ENCODE assay signal across 8 mouse cellular contexts in genomic region chr4:149047360-149047759, GRCm38 (mm10). TPM values are rescaled to one million over a fixed set of nuclear protein-coding genes. Genes with fewer than 3 reads are reported as not detected.
A peak's percentile ranks its signal among the peaks of the same experiment; 100 is the strongest.
DNase-seq lines count a peak whose midpoint lies in the region; ATAC-seq and TF ChIP-seq lines count a peak whose summit lies in the region.
"Had no signal": no experiment of that assay in that cellular context is flagged by ENCODE, and none has a peak within 500 bp of the region (broad histone marks: within the 10 kb centered on the region; RNA-seq: fewer than 3 reads in every experiment).

No protein-coding gene starts in this region.

- TF ChIP-seq EP300 in liver, embryonic 14.5 days (IDR thresholded peaks at IDR 0.05; ENCODE audit: low read depth), result no peak

- no peak overlapping the region for H3K9ac ChIP-seq in hindbrain, embryonic 16.5 days (ENCODE audit: low read depth, low read length)
- no peak overlapping the region for H3K9ac ChIP-seq in liver, embryonic 14.5 days (replicated peaks)
- no peak overlapping the region for H3K9ac ChIP-seq in neural tube, embryonic 11.5 days (ENCODE audit: low read length)
- H3K9ac ChIP-seq: embryonic facial prominence, embryonic 12.5 days had no signal

- H3K4me3 ChIP-seq in E14TG2a.4 (replicated peaks; ENCODE audit: low read length), result 0 out of 2 replicates have a peak overlapping the region, but pooled peaks have one; percentile 5
- H3K4me3 ChIP-seq in hindbrain, embryonic 16.5 days (ENCODE audit: low read length), result no peak overlapping the region
- H3K4me3 ChIP-seq in liver, embryonic 14.5 days (ENCODE audit: insufficient read depth in 1 of 2, low read depth in 2 of 2, low read length in 2 of 2), result no peak overlapping the region
- no peak overlapping the region for H3K4me3 ChIP-seq in neural tube, embryonic 11.5 days (ENCODE audit: low read depth, low read length)
- H3K4me3 ChIP-seq: embryonic facial prominence, embryonic 12.5 days had no signal

- ATAC-seq in hindbrain, embryonic 16.5 days, result peak; percentile 46; the same call in 1 of the 2 replicates
- ATAC-seq in liver, embryonic 14.5 days (ENCODE audit: insufficient read depth), result no peak
- ATAC-seq in neural tube, embryonic 11.5 days (ENCODE audit: insufficient read depth, low FRiP score, low TSS enrichment), result no peak

- peaks cover under 1% of the 10 kb centered on the region; the same call in 1 of the 2 replicates for H3K36me3 ChIP-seq in E14TG2a.4 (ENCODE audit: insufficient read depth, low read length)
- H3K36me3 ChIP-seq in hindbrain, embryonic 16.5 days (ENCODE audit: control insufficient read depth, insufficient read depth, low read length), result no peaks in the 10 kb centered on the region
- H3K36me3 ChIP-seq in liver, embryonic 14.5 days (replicated peaks; ENCODE audit: control insufficient read depth, insufficient read depth, low read depth), result no peaks in the 10 kb centered on the region
- H3K36me3 ChIP-seq in neural tube, embryonic 11.5 days (ENCODE audit: control insufficient read depth, insufficient read depth, low read length), result no peaks in the 10 kb centered on the region
- H3K36me3 ChIP-seq: embryonic facial prominence, embryonic 12.5 days had no signal

- peak; percentile 87 to 91 for DNase-seq in adrenal gland, adult (ENCODE audit: inconsistent age in 2 of 2, low spot score in 1 of 2)
- peak; percentile 42 for DNase-seq in gastrocnemius, postnatal 10 days
- peak in 1 of 3 experiments; percentile 20 for DNase-seq in liver, embryonic 14.5 days (ENCODE audit: low read depth in 3 of 3, low spot score in 3 of 3)
- peak; percentile 68 for DNase-seq in neural tube, embryonic 11.5 days (ENCODE audit: low spot score)
- DNase-seq in cerebellum, adult 18-20 months, result no peak

- no peak overlapping the region for H3K27ac ChIP-seq in hindbrain, embryonic 16.5 days (ENCODE audit: low read depth, low read length)
- no peak overlapping the region for H3K27ac ChIP-seq in liver, embryonic 14.5 days
- H3K27ac ChIP-seq in neural tube, embryonic 11.5 days (ENCODE audit: low read depth, low read length), result no peak overlapping the region
- H3K27ac ChIP-seq: embryonic facial prominence, embryonic 12.5 days had no signal

- peak; percentile 24 for TF ChIP-seq CTCF in E14TG2a.4 (conservative IDR thresholded peaks at IDR 0.05; ENCODE audit: low read length)
- TF ChIP-seq CTCF in liver, embryonic 14.5 days (IDR thresholded peaks at IDR 0.05; ENCODE audit: low read depth), result peak; percentile 71

- peaks cover 63% of the 10 kb centered on the region for H3K4me1 ChIP-seq in E14TG2a.4 (replicated peaks; ENCODE audit: low read depth, low read length)
- peaks cover 18% of the 10 kb centered on the region for H3K4me1 ChIP-seq in hindbrain, embryonic 16.5 days (ENCODE audit: control insufficient read depth, insufficient read depth, low read depth, low read length)
- peaks cover 0 to 20% of the 10 kb centered on the region in 2 experiments; a peak in 2 of 4 replicates for H3K4me1 ChIP-seq in liver, embryonic 14.5 days (replicated peaks; ENCODE audit: control insufficient read depth in 2 of 2, insufficient read depth in 2 of 2, low read length in 1 of 2)
- peaks cover 21% of the 10 kb centered on the region for H3K4me1 ChIP-seq in neural tube, embryonic 11.5 days (ENCODE audit: control insufficient read depth, insufficient read depth, low read length)

- H3K4me2 ChIP-seq in hindbrain, embryonic 16.5 days (ENCODE audit: low read length), result no peak overlapping the region
- no peak overlapping the region for H3K4me2 ChIP-seq in liver, embryonic 14.5 days (ENCODE audit: low read depth)
- H3K4me2 ChIP-seq in neural tube, embryonic 11.5 days (ENCODE audit: low read depth), result no peak overlapping the region; the same call in 1 of the 2 replicates
- H3K4me2 ChIP-seq: embryonic facial prominence, embryonic 12.5 days had no signal

- H3K27me3 ChIP-seq in E14TG2a.4 (ENCODE audit: insufficient read depth, low read length), result no peaks in the 10 kb centered on the region
- H3K27me3 ChIP-seq in hindbrain, embryonic 16.5 days (replicated peaks; ENCODE audit: control insufficient read depth, insufficient read depth, low read length), result no peaks in the 10 kb centered on the region
- H3K27me3 ChIP-seq in liver, embryonic 14.5 days (ENCODE audit: control insufficient read depth, insufficient read depth, low read length), result no peaks in the 10 kb centered on the region
- no peaks in the 10 kb centered on the region for H3K27me3 ChIP-seq in neural tube, embryonic 11.5 days (ENCODE audit: control insufficient read depth, insufficient read depth, low read length)

- H3K9me3 ChIP-seq in E14TG2a.4 (ENCODE audit: low read length), result no peaks in the 10 kb centered on the region
- H3K9me3 ChIP-seq in hindbrain, embryonic 16.5 days (ENCODE audit: control insufficient read depth, low read length), result no peaks in the 10 kb centered on the region
- no peaks in the 10 kb centered on the region for H3K9me3 ChIP-seq in liver, embryonic 14.5 days (ENCODE audit: control insufficient read depth, low read length)
- H3K9me3 ChIP-seq in neural tube, embryonic 11.5 days (ENCODE audit: control insufficient read depth, low read length), result no peaks in the 10 kb centered on the region
- H3K9me3 ChIP-seq: embryonic facial prominence, embryonic 12.5 days had no signal

- WGBS in hindbrain, embryonic 16.5 days, result 8% methylated on average over 10 of the region's 10 CpGs
- WGBS in liver, embryonic 14.5 days (ENCODE audit: insufficient replicate concordance), result 19% methylated on average over 10 of the region's 10 CpGs
- WGBS in neural tube, embryonic 11.5 days, result 7% methylated on average over 10 of the region's 10 CpGs

RNA-seq across cellular contexts. Expression of gene Pex14, which starts 52.3 kb away (rescaled TPM):
- 10 to 100 TPM; 23.2 to 26.5 TPM for total RNA-seq in gastrocnemius, postnatal 10 days (2021)
- polyA plus RNA-seq in hindbrain, embryonic 16.5 days (2015; fragmentation: Nextera tagmentation; extraction: Ambion mirVana), result 62.4 and 63.9 TPM in 2 replicates
- polyA plus RNA-seq in liver, embryonic 14.5 days (2012; rRNA removed), result 11.4 and 12.2 TPM in 2 replicates
- polyA plus RNA-seq in liver, embryonic 14.5 days (2014; fragmentation: Nextera tagmentation; extraction: Ambion mirVana), result 14.9 and 15.4 TPM in 2 replicates
- polyA plus RNA-seq in neural tube, embryonic 11.5 days (2014; fragmentation: Nextera tagmentation; extraction: Ambion mirVana), result 43.0 and 43.1 TPM in 2 replicates

RNA-seq across cellular contexts. Expression of gene Dffa, which starts 56.6 kb away (rescaled TPM):
- total RNA-seq in gastrocnemius, postnatal 10 days (2021), result 10 to 100 TPM; 36.3 to 39.5 TPM
- polyA plus RNA-seq in hindbrain, embryonic 16.5 days (2015; fragmentation: Nextera tagmentation; extraction: Ambion mirVana), result 24.6 and 25.6 TPM in 2 replicates
- polyA plus RNA-seq in liver, embryonic 14.5 days (2012; rRNA removed), result 11.2 and 13.1 TPM in 2 replicates
- polyA plus RNA-seq in liver, embryonic 14.5 days (2014; fragmentation: Nextera tagmentation; extraction: Ambion mirVana), result 13.2 and 13.6 TPM in 2 replicates
- 34.1 and 34.4 TPM in 2 replicates for polyA plus RNA-seq in neural tube, embryonic 11.5 days (2014; fragmentation: Nextera tagmentation; extraction: Ambion mirVana)

Comparison
In these comparisons a context has a peak if more than half of its experiments do, and no peak if none do; other contexts are left out.
1. DNase-seq: peak in adrenal gland, adult (2 of 2), gastrocnemius, postnatal 10 days (single experiment) and neural tube, embryonic 11.5 days (single experiment); none in cerebellum, adult 18-20 months (0 of 2).